Mouse (Mus musculus): ENCODE data around the gene Exosc9. TPM values are rescaled to one million over a fixed set of nuclear protein-coding genes. Genes with fewer than 3 reads are reported as not detected.

Exosc9 gene
- polyA plus RNA-seq, 1 experiment from 2014 or later: 48.6 TPM

DNA sequence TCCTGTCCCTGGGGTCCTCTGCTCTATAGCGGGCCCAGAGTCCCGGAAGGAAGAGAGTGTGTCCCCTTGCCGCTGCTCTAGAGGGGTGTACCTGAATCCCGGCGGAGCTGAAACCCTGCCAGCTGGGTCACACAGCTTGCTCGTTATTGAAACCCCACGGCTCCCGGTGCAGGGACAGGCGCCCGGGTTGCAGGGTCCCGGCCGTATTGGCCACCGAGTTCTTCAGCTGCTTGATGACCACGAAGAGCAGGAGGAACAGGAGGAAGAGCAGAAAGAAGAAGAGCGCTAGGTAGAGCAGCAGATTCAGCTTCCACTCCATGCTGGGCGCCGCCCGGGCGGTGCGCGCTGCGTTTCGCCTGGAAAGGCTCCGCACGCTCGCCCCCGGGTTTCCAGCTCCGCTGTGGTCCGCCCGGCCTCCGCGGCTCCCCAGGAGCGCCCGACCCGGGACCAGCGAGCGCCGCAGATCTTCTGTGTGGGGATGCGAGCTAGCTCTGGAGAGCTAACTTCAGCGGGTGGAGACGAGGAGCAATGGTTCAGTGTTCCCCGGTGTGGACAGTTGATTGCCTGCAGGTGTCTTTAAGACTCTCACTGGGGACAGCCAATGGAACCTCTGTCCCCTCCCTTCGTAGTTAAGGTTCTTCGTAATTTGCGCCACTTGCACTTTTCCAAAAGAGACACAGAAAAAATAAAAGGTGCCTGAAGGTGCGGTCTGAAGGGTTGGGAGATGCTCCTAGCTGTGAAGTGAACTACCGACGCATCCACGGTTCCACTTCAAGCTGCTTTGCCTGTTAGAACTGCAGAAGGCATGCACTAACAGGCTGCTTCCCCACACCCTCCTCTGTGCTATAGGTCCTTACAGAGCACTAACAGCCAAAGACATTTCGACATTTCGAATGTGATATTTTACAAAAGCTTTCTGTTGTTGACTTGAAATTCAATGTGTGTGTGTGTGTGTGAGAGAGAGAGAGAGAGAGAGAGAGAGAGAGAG, 31.0 kb upstream of the Exosc9 start, which contains the start of gene Gm11549:
Gene Gm11549, minus strand, starts transcription at position 741 of the 988 bp plus-strand sequence.
- Histone ChIP-seq H3K27ac (no peak within 1 kb of the TSS), H3K27me3 (ENCODE audit: insufficient read depth, low read length) (peaks cover 23% of the 10 kb centered on the region), H3K4me3 (replicated peaks; ENCODE audit: low read depth, low read length) (peak within 1 kb of the TSS; percentile 32), H3K4me2 (ENCODE audit: low read length) (peak within 1 kb of the TSS; percentile 60), H3K36me3 (ENCODE audit: insufficient read depth, low read length) (no peaks in the 10 kb centered on the region), H3K9ac (ENCODE audit: low read depth, low read length) (no peak within 1 kb of the TSS), H3K4me1 (replicated peaks; ENCODE audit: insufficient read depth, low read length) (no peaks in the 10 kb centered on the region), H3K9me3 (replicated peaks; ENCODE audit: low read length) (no peaks in the 10 kb centered on the region)
- ATAC-seq (replicated peaks; ENCODE audit: low FRiP score, low read depth) (no peak), DNase-seq (ENCODE audit: low spot score) (peak; percentile 22)
- WGBS: 1% methylated on average over 51 of the region's 51 CpGs
- TF ChIP-seq CTCF (IDR thresholded peaks at IDR 0.05; ENCODE audit: low read depth): no peak

DNA sequence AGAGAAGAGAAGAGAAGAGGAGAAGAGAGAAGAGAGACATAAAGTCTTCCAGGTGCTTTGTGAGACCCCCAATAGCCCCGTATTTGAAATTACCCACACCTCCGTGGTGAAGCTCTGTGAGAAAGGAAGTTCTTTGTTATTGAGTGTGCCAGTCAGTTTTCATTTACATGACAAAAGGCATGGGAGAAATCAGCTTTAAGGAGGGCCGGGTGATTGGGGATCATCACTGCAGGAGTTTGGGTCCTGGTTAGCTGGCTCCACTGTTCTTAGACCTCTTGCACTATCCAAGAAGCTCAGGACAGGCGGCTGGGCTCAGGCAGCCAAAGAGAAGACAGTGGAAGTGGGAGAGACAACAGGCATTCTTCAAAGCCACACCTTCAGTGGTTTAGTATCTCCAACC, 30.3 kb upstream of the Exosc9 start:
- ATAC-seq (replicated peaks; ENCODE audit: low FRiP score, low read depth) (no peak), DNase-seq (ENCODE audit: low spot score) (no peak)
- Histone ChIP-seq H3K4me3 (replicated peaks; ENCODE audit: low read depth, low read length) (no peak overlapping the region), H3K36me3 (ENCODE audit: insufficient read depth, low read length) (no peaks in the 10 kb centered on the region), H3K27ac (no peak overlapping the region), H3K9ac (ENCODE audit: low read depth, low read length) (no peak overlapping the region), H3K27me3 (ENCODE audit: insufficient read depth, low read length) (peaks cover 23% of the 10 kb centered on the region), H3K4me1 (replicated peaks; ENCODE audit: insufficient read depth, low read length) (no peaks in the 10 kb centered on the region), H3K4me2 (ENCODE audit: low read length) (no peak overlapping the region), H3K9me3 (replicated peaks; ENCODE audit: low read length) (no peaks in the 10 kb centered on the region)
- TF ChIP-seq CTCF (IDR thresholded peaks at IDR 0.05; ENCODE audit: low read depth): no peak
- WGBS: 17% methylated on average over 4 of the region's 4 CpGs

DNA sequence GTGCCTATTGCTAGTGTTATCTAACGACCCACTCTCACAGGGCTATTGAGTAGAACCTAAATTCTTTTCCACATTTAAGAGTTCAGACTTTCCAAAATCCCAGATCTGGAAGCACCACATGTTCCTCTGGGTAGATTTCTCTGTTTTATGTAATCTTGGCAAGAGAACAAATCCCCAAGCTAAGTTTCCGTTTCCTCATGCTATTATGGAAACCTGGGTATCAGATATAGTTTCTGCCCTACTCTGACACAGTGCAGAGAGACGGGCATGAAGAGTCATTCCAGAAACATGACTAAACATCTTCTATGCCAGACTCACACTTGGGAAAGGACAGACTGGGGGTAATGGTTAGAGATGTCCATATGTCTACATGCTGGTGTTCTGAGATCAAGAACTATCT, 27.9 kb upstream of the Exosc9 start:
- 79% methylated on average over 3 of the region's 3 CpGs for WGBS
- H3K27ac ChIP-seq: no peak overlapping the region
- H3K9ac ChIP-seq (ENCODE audit: low read depth, low read length): no peak overlapping the region
- no peak for DNase-seq (ENCODE audit: low spot score)
- no peak overlapping the region for H3K4me3 ChIP-seq (replicated peaks; ENCODE audit: low read depth, low read length)
- ATAC-seq (replicated peaks; ENCODE audit: low FRiP score, low read depth): no peak
- H3K27me3 ChIP-seq (ENCODE audit: insufficient read depth, low read length): peaks cover 16% of the 10 kb centered on the region
- no peak for TF ChIP-seq CTCF (IDR thresholded peaks at IDR 0.05; ENCODE audit: low read depth)
- H3K4me1 ChIP-seq (replicated peaks; ENCODE audit: insufficient read depth, low read length): no peaks in the 10 kb centered on the region
- no peaks in the 10 kb centered on the region for H3K9me3 ChIP-seq (replicated peaks; ENCODE audit: low read length)
- no peak overlapping the region for H3K4me2 ChIP-seq (ENCODE audit: low read length)
- H3K36me3 ChIP-seq (ENCODE audit: insufficient read depth, low read length): no peaks in the 10 kb centered on the region

DNA sequence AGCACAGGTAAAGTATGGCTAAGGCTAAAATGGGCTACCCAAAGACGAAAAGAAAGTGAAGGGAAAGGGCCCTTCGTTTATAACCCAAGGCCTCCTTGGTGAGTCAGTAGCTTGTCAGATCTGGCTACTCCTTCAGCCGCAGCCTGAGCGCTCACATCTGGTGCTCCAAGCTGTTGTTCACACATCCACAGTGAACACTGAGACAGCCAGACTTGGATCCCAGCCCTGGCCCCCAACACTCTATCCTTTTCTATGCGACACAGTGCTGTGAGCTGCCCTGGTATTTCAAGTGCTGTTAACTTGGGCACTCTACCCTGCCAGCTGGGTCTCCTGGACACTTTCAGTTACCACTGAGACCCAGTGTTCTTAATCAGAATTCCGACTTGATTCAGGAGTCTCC, 22.1 kb upstream of the Exosc9 start:
- Histone ChIP-seq H3K4me1 (replicated peaks; ENCODE audit: insufficient read depth, low read length) (peaks cover 5% of the 10 kb centered on the region; the same call in 1 of the 2 replicates), H3K9me3 (replicated peaks; ENCODE audit: low read length) (no peaks in the 10 kb centered on the region), H3K36me3 (ENCODE audit: insufficient read depth, low read length) (no peaks in the 10 kb centered on the region), H3K27ac (no peak overlapping the region), H3K4me2 (ENCODE audit: low read length) (no peak overlapping the region), H3K4me3 (replicated peaks; ENCODE audit: low read depth, low read length) (no peak overlapping the region), H3K9ac (ENCODE audit: low read depth, low read length) (no peak overlapping the region), H3K27me3 (ENCODE audit: insufficient read depth, low read length) (no peaks in the 10 kb centered on the region)
- DNase-seq (ENCODE audit: low spot score) (peak; percentile 29), ATAC-seq (replicated peaks; ENCODE audit: low FRiP score, low read depth) (no peak)
- WGBS: 72% methylated on average over 6 of the region's 6 CpGs
- no peak for TF ChIP-seq CTCF (IDR thresholded peaks at IDR 0.05; ENCODE audit: low read depth)

DNA sequence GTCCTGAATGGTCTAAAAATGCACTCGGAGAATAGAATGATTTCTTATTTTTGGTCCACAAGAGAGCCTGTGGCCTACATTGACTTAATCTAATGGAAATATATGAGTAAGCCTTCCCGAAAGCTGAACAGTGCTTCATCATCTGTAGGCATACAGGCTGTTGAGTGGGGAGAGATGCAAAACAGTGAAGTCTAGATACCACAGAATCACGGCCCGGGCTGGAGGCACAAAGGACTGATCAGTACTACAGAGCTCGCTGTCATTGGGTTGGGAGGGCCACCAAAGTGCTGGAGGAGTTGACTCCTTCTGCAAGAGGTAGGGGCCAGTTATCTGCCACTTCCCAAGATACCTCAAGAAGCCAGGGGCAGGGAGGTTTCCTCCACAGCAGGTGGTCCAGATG, 21.6 kb upstream of the Exosc9 start:
- no peak overlapping the region for H3K4me2 ChIP-seq (ENCODE audit: low read length)
- no peak for ATAC-seq (replicated peaks; ENCODE audit: low FRiP score, low read depth)
- no peak for TF ChIP-seq CTCF (IDR thresholded peaks at IDR 0.05; ENCODE audit: low read depth)
- H3K9ac ChIP-seq (ENCODE audit: low read depth, low read length): no peak overlapping the region
- no peak for DNase-seq (ENCODE audit: low spot score)
- WGBS: 89% methylated on average over 5 of the region's 5 CpGs
- no peak overlapping the region for H3K4me3 ChIP-seq (replicated peaks; ENCODE audit: low read depth, low read length)
- no peak overlapping the region for H3K27ac ChIP-seq
- H3K36me3 ChIP-seq (ENCODE audit: insufficient read depth, low read length): no peaks in the 10 kb centered on the region
- H3K4me1 ChIP-seq (replicated peaks; ENCODE audit: insufficient read depth, low read length): peaks cover 5% of the 10 kb centered on the region; the same call in 1 of the 2 replicates
- no peaks in the 10 kb centered on the region for H3K27me3 ChIP-seq (ENCODE audit: insufficient read depth, low read length)
- no peaks in the 10 kb centered on the region for H3K9me3 ChIP-seq (replicated peaks; ENCODE audit: low read length)

DNA sequence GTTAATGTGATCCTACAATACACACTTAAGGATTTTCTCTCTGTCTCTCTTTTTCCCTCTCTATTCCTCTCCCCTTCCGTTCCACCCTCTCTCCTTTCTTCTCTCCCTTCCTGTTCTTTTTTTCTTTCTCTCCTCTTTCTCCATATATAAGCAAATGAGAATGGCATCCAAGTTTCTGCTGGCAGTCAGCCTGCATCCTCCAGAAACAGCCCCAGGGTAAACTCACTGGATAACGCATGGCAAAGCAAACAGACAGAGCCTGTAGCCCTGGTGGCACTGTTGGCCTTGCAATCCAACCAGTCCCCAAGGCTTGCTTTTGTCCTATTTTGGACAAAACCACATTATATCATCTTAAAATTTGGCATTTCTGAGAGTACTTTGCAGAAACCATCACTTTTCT, 21.2 kb upstream of the Exosc9 start:
- Histone ChIP-seq H3K4me1 (replicated peaks; ENCODE audit: insufficient read depth, low read length) (peaks cover 5% of the 10 kb centered on the region; the same call in 1 of the 2 replicates), H3K27ac (no peak overlapping the region), H3K27me3 (ENCODE audit: insufficient read depth, low read length) (no peaks in the 10 kb centered on the region), H3K9me3 (replicated peaks; ENCODE audit: low read length) (no peaks in the 10 kb centered on the region), H3K4me3 (replicated peaks; ENCODE audit: low read depth, low read length) (no peak overlapping the region), H3K9ac (ENCODE audit: low read depth, low read length) (no peak overlapping the region), H3K4me2 (ENCODE audit: low read length) (no peak overlapping the region), H3K36me3 (ENCODE audit: insufficient read depth, low read length) (no peaks in the 10 kb centered on the region)
- DNase-seq (ENCODE audit: low spot score) (no peak), ATAC-seq (replicated peaks; ENCODE audit: low FRiP score, low read depth) (no peak)
- TF ChIP-seq CTCF (IDR thresholded peaks at IDR 0.05; ENCODE audit: low read depth): no peak
- WGBS: 33% methylated on average over 2 of the region's 2 CpGs

Measured in kidney, postnatal 0 days (tissue).